Mouse (Mus musculus): Measurements from ENCODE around the gene Pkd1l3.

The Pkd1l3 gene

GRCm38 (mm10) chr8:109697754-109698153 is 83.4 kb downstream of the Pkd1l3 start:
- no peak for DNase-seq (ENCODE audit: low read depth, low spot score)

- no peak for DNase-seq (ENCODE audit: low read depth, low spot score)
Measured at GRCm38 (mm10) chr8:109698477-109698876, 84.2 kb downstream of the Pkd1l3 start.

GRCm38 (mm10) chr8:109704565-109705319 is 90.4 kb downstream of the Pkd1l3 start:
- DNase-seq (ENCODE audit: low read depth, low spot score), result no peak

GRCm38 (mm10) chr8:109705320-109706075 is 91.2 kb downstream of the Pkd1l3 start, which contains the start of gene Zfp821:
Gene Zfp821, plus strand, starts transcription at chr8:109705546.
- peak; percentile 86 for DNase-seq (ENCODE audit: low read depth, low spot score)

GRCm38 (mm10) chr8:109706076-109706873 is 92.0 kb downstream of the Pkd1l3 start:
- no peak for DNase-seq (ENCODE audit: low read depth, low spot score)

GRCm38 (mm10) chr8:109706874-109707237 is 92.5 kb downstream of the Pkd1l3 start:
- peak; percentile 56 for DNase-seq (ENCODE audit: low read depth, low spot score)

- DNase-seq (ENCODE audit: low read depth, low spot score), result no peak
Measured at GRCm38 (mm10) chr8:109707921-109708320, 93.6 kb downstream of the Pkd1l3 start.

- DNase-seq (ENCODE audit: low read depth, low spot score), result no peak
Measured at GRCm38 (mm10) chr8:109712521-109712920, 98.2 kb downstream of the Pkd1l3 start.

- DNase-seq (ENCODE audit: low read depth, low spot score), result no peak
Measured at GRCm38 (mm10) chr8:109714961-109715360, 100.6 kb downstream of the Pkd1l3 start.
